Mouse (Mus musculus): Measurements from ENCODE around the gene Rab42. TPM values are rescaled to one million over a fixed set of nuclear protein-coding genes. Genes with fewer than 3 reads are reported as not detected.
"Not testable (repeated sequence)": the region's sequence is repeated elsewhere in the genome, so short reads cannot be mapped to it uniquely, and the experiment has no call there.

The Rab42 gene
- polyA plus RNA-seq, 1 experiment: 7.2 TPM

- peaks cover 17% of the 10 kb centered on the region for H3K4me1 ChIP-seq (ENCODE audit: control insufficient read depth, insufficient read depth, low read length)
- H3K27me3 ChIP-seq (replicated peaks; ENCODE audit: control insufficient read depth, insufficient read depth, low read length): no peaks in the 10 kb centered on the region
- no peak for DNase-seq
- peaks cover 6% of the 10 kb centered on the region for H3K36me3 ChIP-seq (ENCODE audit: control insufficient read depth, insufficient read depth, low read length)
- H3K27ac ChIP-seq (ENCODE audit: insufficient read depth, low read depth, low read length): no peak overlapping the region
- no peak for TF ChIP-seq CTCF (conservative IDR thresholded peaks at IDR 0.05; ENCODE audit: insufficient read depth, insufficient read length, low read depth, low read length)
- no peak for TF ChIP-seq POLR2A (IDR thresholded peaks at IDR 0.05; ENCODE audit: low read depth, low read length)
- 70% methylated on average over 3 of the region's 3 CpGs for WGBS
- no peak overlapping the region for H3K4me3 ChIP-seq (ENCODE audit: insufficient read depth, low read depth, low read length)
Observed at GRCm38 (mm10) chr4:132311801-132312200, 8.6 kb upstream of the Rab42 start.

GRCm38 (mm10) chr4:132311209-132311608, 8.0 kb upstream of the Rab42 start:
- Histone ChIP-seq H3K4me1 (ENCODE audit: control insufficient read depth, insufficient read depth, low read length) (peaks cover 11% of the 10 kb centered on the region), H3K27ac (ENCODE audit: insufficient read depth, low read depth, low read length) (no peak overlapping the region), H3K36me3 (ENCODE audit: control insufficient read depth, insufficient read depth, low read length) (peaks cover 6% of the 10 kb centered on the region), H3K27me3 (replicated peaks; ENCODE audit: control insufficient read depth, insufficient read depth, low read length) (no peaks in the 10 kb centered on the region), H3K4me3 (ENCODE audit: insufficient read depth, low read depth, low read length) (no peak overlapping the region)
- 55% methylated on average over 1 of the region's 1 CpGs for WGBS
- TF ChIP-seq CTCF (conservative IDR thresholded peaks at IDR 0.05; ENCODE audit: insufficient read depth, insufficient read length, low read depth, low read length) (no peak), POLR2A (IDR thresholded peaks at IDR 0.05; ENCODE audit: low read depth, low read length) (no peak)
- no peak for DNase-seq

GRCm38 (mm10) chr4:132309849-132310472, 6.8 kb upstream of the Rab42 start:
- peak overlapping the region; percentile 44 for H3K4me3 ChIP-seq (ENCODE audit: insufficient read depth, low read depth, low read length)
- peak; percentile 73 for DNase-seq
- peaks cover 6% of the 10 kb centered on the region for H3K36me3 ChIP-seq (ENCODE audit: control insufficient read depth, insufficient read depth, low read length)
- no peak for TF ChIP-seq POLR2A (IDR thresholded peaks at IDR 0.05; ENCODE audit: low read depth, low read length)
- TF ChIP-seq CTCF (conservative IDR thresholded peaks at IDR 0.05; ENCODE audit: insufficient read depth, insufficient read length, low read depth, low read length): peak; percentile 48
- WGBS: 16% methylated on average over 10 of the region's 10 CpGs
- H3K27me3 ChIP-seq (replicated peaks; ENCODE audit: control insufficient read depth, insufficient read depth, low read length): no peaks in the 10 kb centered on the region
- peak overlapping the region; percentile 51; the same call in 1 of the 2 replicates for H3K27ac ChIP-seq (ENCODE audit: insufficient read depth, low read depth, low read length)
- H3K4me1 ChIP-seq (ENCODE audit: control insufficient read depth, insufficient read depth, low read length): peaks cover 12% of the 10 kb centered on the region

GRCm38 (mm10) chr4:132309140-132309848, 6.1 kb upstream of the Rab42 start:
- no peak for DNase-seq
- H3K27ac ChIP-seq (ENCODE audit: insufficient read depth, low read depth, low read length): peak overlapping the region; percentile 96

GRCm38 (mm10) chr4:132308437-132309139, 5.4 kb upstream of the Rab42 start:
- TF ChIP-seq POLR2A (IDR thresholded peaks at IDR 0.05; ENCODE audit: low read depth, low read length): peak; percentile 97
- no peak for TF ChIP-seq CTCF (conservative IDR thresholded peaks at IDR 0.05; ENCODE audit: insufficient read depth, insufficient read length, low read depth, low read length)
- H3K27ac ChIP-seq (ENCODE audit: insufficient read depth, low read depth, low read length): peak overlapping the region; percentile 96
- WGBS: under 1% methylated on average over 41 of the region's 41 CpGs
- DNase-seq: peak; percentile 95
- H3K36me3 ChIP-seq (ENCODE audit: control insufficient read depth, insufficient read depth, low read length): peaks cover 6% of the 10 kb centered on the region
- peak overlapping the region; percentile 98 for H3K4me3 ChIP-seq (ENCODE audit: insufficient read depth, low read depth, low read length)
- peaks cover 12% of the 10 kb centered on the region for H3K4me1 ChIP-seq (ENCODE audit: control insufficient read depth, insufficient read depth, low read length)
- H3K27me3 ChIP-seq (replicated peaks; ENCODE audit: control insufficient read depth, insufficient read depth, low read length): no peaks in the 10 kb centered on the region

More at GRCm38 (mm10) chr4:132309140-132309848, 6.1 kb upstream of the Rab42 start:
- Histone ChIP-seq H3K4me1 (ENCODE audit: control insufficient read depth, insufficient read depth, low read length) (peaks cover 12% of the 10 kb centered on the region), H3K27me3 (replicated peaks; ENCODE audit: control insufficient read depth, insufficient read depth, low read length) (no peaks in the 10 kb centered on the region), H3K36me3 (ENCODE audit: control insufficient read depth, insufficient read depth, low read length) (peaks cover 6% of the 10 kb centered on the region), H3K4me3 (ENCODE audit: insufficient read depth, low read depth, low read length) (peak overlapping the region; percentile 98)
- TF ChIP-seq CTCF (conservative IDR thresholded peaks at IDR 0.05; ENCODE audit: insufficient read depth, insufficient read length, low read depth, low read length): no peak
- TF ChIP-seq POLR2A (IDR thresholded peaks at IDR 0.05; ENCODE audit: low read depth, low read length): no peak
- under 1% methylated on average over 15 of the region's 15 CpGs for WGBS

- H3K4me3 ChIP-seq (ENCODE audit: insufficient read depth, low read depth, low read length): no peak overlapping the region
- peaks cover 4% of the 10 kb centered on the region for H3K36me3 ChIP-seq (ENCODE audit: control insufficient read depth, insufficient read depth, low read length)
- H3K4me1 ChIP-seq (ENCODE audit: control insufficient read depth, insufficient read depth, low read length): peaks cover 12% of the 10 kb centered on the region
- H3K27me3 ChIP-seq (replicated peaks; ENCODE audit: control insufficient read depth, insufficient read depth, low read length): no peaks in the 10 kb centered on the region
- TF ChIP-seq POLR2A (IDR thresholded peaks at IDR 0.05; ENCODE audit: low read depth, low read length) (no peak), CTCF (conservative IDR thresholded peaks at IDR 0.05; ENCODE audit: insufficient read depth, insufficient read length, low read depth, low read length) (no peak)
- peak overlapping the region; percentile 91 for H3K27ac ChIP-seq (ENCODE audit: insufficient read depth, low read depth, low read length)
- WGBS: 48% methylated on average over 6 of the region's 6 CpGs
- no peak for DNase-seq
Observed at GRCm38 (mm10) chr4:132306004-132306403, 2.8 kb upstream of the Rab42 start.

- no peaks in the 10 kb centered on the region; the same call in 1 of the 2 replicates for H3K36me3 ChIP-seq (ENCODE audit: control insufficient read depth, insufficient read depth, low read length)
- DNase-seq: peak; percentile 82
- TF ChIP-seq CTCF (conservative IDR thresholded peaks at IDR 0.05; ENCODE audit: insufficient read depth, insufficient read length, low read depth, low read length) (no peak), POLR2A (IDR thresholded peaks at IDR 0.05; ENCODE audit: low read depth, low read length) (no peak)
- no peaks in the 10 kb centered on the region for H3K27me3 ChIP-seq (replicated peaks; ENCODE audit: control insufficient read depth, insufficient read depth, low read length)
- peak overlapping the region; percentile 96 for H3K27ac ChIP-seq (ENCODE audit: insufficient read depth, low read depth, low read length)
- peaks cover 12% of the 10 kb centered on the region for H3K4me1 ChIP-seq (ENCODE audit: control insufficient read depth, insufficient read depth, low read length)
- H3K4me3 ChIP-seq (ENCODE audit: insufficient read depth, low read depth, low read length): no peak overlapping the region
- WGBS: 55% methylated on average over 8 of the region's 8 CpGs
Observed at GRCm38 (mm10) chr4:132305276-132305675, 2.1 kb upstream of the Rab42 start.

- H3K4me3 ChIP-seq (ENCODE audit: insufficient read depth, low read depth, low read length): peak overlapping the region; percentile 70
- not testable (repeated sequence) for H3K27me3 ChIP-seq (replicated peaks; ENCODE audit: control insufficient read depth, insufficient read depth, low read length); DNase-seq; H3K27ac ChIP-seq (ENCODE audit: insufficient read depth, low read depth, low read length); H3K4me1 ChIP-seq (ENCODE audit: control insufficient read depth, insufficient read depth, low read length); H3K36me3 ChIP-seq (ENCODE audit: control insufficient read depth, insufficient read depth, low read length)
- WGBS: 35% methylated on average over 6 of the region's 6 CpGs
Observed at GRCm38 (mm10) chr4:132303484-132303883, 299 bp upstream of the Rab42 start.
